Mouse (Mus musculus): ENCODE results near the gene Foxl1. TPM values are rescaled to one million over a fixed set of nuclear protein-coding genes. Genes with fewer than 3 reads are reported as not detected.
A peak's percentile ranks its signal among the peaks of the same experiment; 100 is the strongest.

The Foxl1 gene
- polyA plus RNA-seq, 1 experiment from 2014 or later, result 7.9 TPM

- H3K9me3 ChIP-seq (ENCODE audit: low read depth, low read length), result no peaks in the 10 kb centered on the region
- TF ChIP-seq CTCF (IDR thresholded peaks at IDR 0.05; ENCODE audit: low read depth), result no peak
- no peak overlapping the region for H3K4me3 ChIP-seq (ENCODE audit: low read depth, low read length)
- no peak overlapping the region for H3K27ac ChIP-seq (ENCODE audit: low read depth)
- DNase-seq (no peak), ATAC-seq (ENCODE audit: insufficient read depth) (no peak)
- no peak overlapping the region for H3K9ac ChIP-seq
- no peak overlapping the region for H3K4me2 ChIP-seq
- WGBS, result 9% methylated on average over 8 of the region's 8 CpGs
- H3K27me3 ChIP-seq (ENCODE audit: insufficient read depth, low read length), result peaks cover 4% of the 10 kb centered on the region; the same call in 1 of the 2 replicates
- no peaks in the 10 kb centered on the region for H3K36me3 ChIP-seq (ENCODE audit: insufficient read depth)
- no peaks in the 10 kb centered on the region for H3K4me1 ChIP-seq (ENCODE audit: insufficient read depth)
Observed at GRCm38 (mm10) chr8:121148573-121149083, 20.9 kb downstream of the Foxl1 start.

- DNase-seq, result peak; percentile 86
- Histone ChIP-seq H3K4me3 (ENCODE audit: low read depth, low read length) (no peak overlapping the region), H3K4me2 (no peak overlapping the region), H3K9ac (no peak overlapping the region), H3K27me3 (ENCODE audit: insufficient read depth, low read length) (peaks cover 6% of the 10 kb centered on the region; the same call in 1 of the 2 replicates), H3K36me3 (ENCODE audit: insufficient read depth) (no peaks in the 10 kb centered on the region), H3K4me1 (ENCODE audit: insufficient read depth) (no peaks in the 10 kb centered on the region), H3K27ac (ENCODE audit: low read depth) (0 out of 2 replicates have a peak overlapping the region, but pooled peaks have one; percentile 3), H3K9me3 (ENCODE audit: low read depth, low read length) (no peaks in the 10 kb centered on the region)
- no peak for TF ChIP-seq CTCF (IDR thresholded peaks at IDR 0.05; ENCODE audit: low read depth)
- 25% methylated on average over 12 of the region's 12 CpGs for WGBS
- peak; percentile 91 for ATAC-seq (ENCODE audit: insufficient read depth)
Observed at GRCm38 (mm10) chr8:121152394-121152793, 24.7 kb downstream of the Foxl1 start.

- no peak for DNase-seq
- 80% methylated on average over 7 of the region's 7 CpGs for WGBS
- H3K27me3 ChIP-seq (ENCODE audit: insufficient read depth, low read length), result peaks cover 7% of the 10 kb centered on the region; the same call in 1 of the 2 replicates
- no peaks in the 10 kb centered on the region for H3K9me3 ChIP-seq (ENCODE audit: low read depth, low read length)
- no peak for ATAC-seq (ENCODE audit: insufficient read depth)
- H3K27ac ChIP-seq (ENCODE audit: low read depth), result no peak overlapping the region
- H3K4me3 ChIP-seq (ENCODE audit: low read depth, low read length), result no peak overlapping the region
- H3K36me3 ChIP-seq (ENCODE audit: insufficient read depth), result no peaks in the 10 kb centered on the region
- H3K9ac ChIP-seq, result no peak overlapping the region
- H3K4me2 ChIP-seq, result no peak overlapping the region
- TF ChIP-seq CTCF (IDR thresholded peaks at IDR 0.05; ENCODE audit: low read depth), result no peak
- no peaks in the 10 kb centered on the region for H3K4me1 ChIP-seq (ENCODE audit: insufficient read depth)
Observed at GRCm38 (mm10) chr8:121156990-121157491, 29.3 kb downstream of the Foxl1 start.

GRCm38 (mm10) chr8:121158812-121159211 is 31.1 kb downstream of the Foxl1 start:
- Histone ChIP-seq H3K27me3 (ENCODE audit: insufficient read depth, low read length) (peaks cover 7% of the 10 kb centered on the region; the same call in 1 of the 2 replicates), H3K4me3 (ENCODE audit: low read depth, low read length) (no peak overlapping the region), H3K9me3 (ENCODE audit: low read depth, low read length) (no peaks in the 10 kb centered on the region), H3K4me2 (no peak overlapping the region), H3K4me1 (ENCODE audit: insufficient read depth) (peaks cover 5% of the 10 kb centered on the region), H3K36me3 (ENCODE audit: insufficient read depth) (no peaks in the 10 kb centered on the region), H3K27ac (ENCODE audit: low read depth) (no peak overlapping the region), H3K9ac (no peak overlapping the region)
- TF ChIP-seq CTCF (IDR thresholded peaks at IDR 0.05; ENCODE audit: low read depth), result no peak
- DNase-seq (no peak), ATAC-seq (ENCODE audit: insufficient read depth) (no peak)
- WGBS, result 62% methylated on average over 13 of the region's 13 CpGs

GRCm38 (mm10) chr8:121161437-121161836 is 33.7 kb downstream of the Foxl1 start:
- DNase-seq (no peak), ATAC-seq (ENCODE audit: insufficient read depth) (no peak)
- Histone ChIP-seq H3K4me2 (no peak overlapping the region), H3K36me3 (ENCODE audit: insufficient read depth) (no peaks in the 10 kb centered on the region), H3K27ac (ENCODE audit: low read depth) (no peak overlapping the region), H3K4me3 (ENCODE audit: low read depth, low read length) (no peak overlapping the region), H3K27me3 (ENCODE audit: insufficient read depth, low read length) (peaks cover 7% of the 10 kb centered on the region; the same call in 1 of the 2 replicates), H3K9me3 (ENCODE audit: low read depth, low read length) (no peaks in the 10 kb centered on the region), H3K4me1 (ENCODE audit: insufficient read depth) (peaks cover 12% of the 10 kb centered on the region), H3K9ac (no peak overlapping the region)
- no peak for TF ChIP-seq CTCF (IDR thresholded peaks at IDR 0.05; ENCODE audit: low read depth)
- WGBS, result 83% methylated on average over 5 of the region's 5 CpGs

- DNase-seq, result no peak
- no peak overlapping the region for H3K27ac ChIP-seq (ENCODE audit: low read depth)
- H3K27me3 ChIP-seq (ENCODE audit: insufficient read depth, low read length), result peaks cover 5% of the 10 kb centered on the region; the same call in 1 of the 2 replicates
- no peak overlapping the region for H3K4me2 ChIP-seq
- 66% methylated on average over 4 of the region's 4 CpGs for WGBS
- H3K36me3 ChIP-seq (ENCODE audit: insufficient read depth), result no peaks in the 10 kb centered on the region
- no peaks in the 10 kb centered on the region for H3K9me3 ChIP-seq (ENCODE audit: low read depth, low read length)
- H3K4me1 ChIP-seq (ENCODE audit: insufficient read depth), result peaks cover 12% of the 10 kb centered on the region
- no peak overlapping the region for H3K9ac ChIP-seq
- no peak overlapping the region for H3K4me3 ChIP-seq (ENCODE audit: low read depth, low read length)
- no peak for ATAC-seq (ENCODE audit: insufficient read depth)
- TF ChIP-seq CTCF (IDR thresholded peaks at IDR 0.05; ENCODE audit: low read depth), result no peak
Observed at GRCm38 (mm10) chr8:121162413-121162812, 34.7 kb downstream of the Foxl1 start.

GRCm38 (mm10) chr8:121162906-121163695 is 35.4 kb downstream of the Foxl1 start:
- Histone ChIP-seq H3K4me1 (ENCODE audit: insufficient read depth) (peaks cover 12% of the 10 kb centered on the region), H3K27me3 (ENCODE audit: insufficient read depth, low read length) (no peaks in the 10 kb centered on the region), H3K36me3 (ENCODE audit: insufficient read depth) (no peaks in the 10 kb centered on the region), H3K4me3 (ENCODE audit: low read depth, low read length) (no peak overlapping the region), H3K27ac (ENCODE audit: low read depth) (no peak overlapping the region), H3K4me2 (no peak overlapping the region), H3K9ac (no peak overlapping the region), H3K9me3 (ENCODE audit: low read depth, low read length) (no peaks in the 10 kb centered on the region)
- DNase-seq (peak; percentile 47), ATAC-seq (ENCODE audit: insufficient read depth) (no peak)
- TF ChIP-seq CTCF (IDR thresholded peaks at IDR 0.05; ENCODE audit: low read depth), result no peak
- 57% methylated on average over 11 of the region's 11 CpGs for WGBS
